Mouse (Mus musculus): Measurements from ENCODE around the gene Armcx4. TPM values are rescaled to one million over a fixed set of nuclear protein-coding genes. Genes with fewer than 3 reads are reported as not detected.

Armcx4 gene
- polyA plus RNA-seq (2014; fragmentation: Nextera tagmentation; extraction: Ambion mirVana) = 5.4 and 5.7 TPM in 2 replicates

- Histone ChIP-seq H3K27ac (peak within 1 kb of the TSS; percentile 93), H3K4me3 (replicated peaks; ENCODE audit: low read length) (peak within 1 kb of the TSS; percentile 56), H3K4me2 (replicated peaks) (peak within 1 kb of the TSS; percentile 55), H3K36me3 (replicated peaks; ENCODE audit: control insufficient read depth, insufficient read depth) (peaks cover 26% of the 10 kb centered on the region), H3K9ac (peak within 1 kb of the TSS; percentile 70), H3K4me1 (replicated peaks; ENCODE audit: control insufficient read depth, insufficient read depth, low read length) (peaks cover 8% of the 10 kb centered on the region; the same call in 1 of the 2 replicates), H3K27me3 (ENCODE audit: control insufficient read depth, insufficient read depth, low read length) (no peaks in the 10 kb centered on the region), H3K9me3 (ENCODE audit: control insufficient read depth, low read length) (no peaks in the 10 kb centered on the region)
- 16% methylated on average over 26 of the region's 33 CpGs for WGBS
- DNase-seq (ENCODE audit: low spot score) (peak; percentile 80), ATAC-seq (ENCODE audit: low FRiP score) (peak; percentile 97)
Observed at GRCm38 (mm10) chrX:134686267-134686666, at the start of gene Armcx4. Gene Armcx4, plus strand, starts transcription at chrX:134686519.

DNA sequence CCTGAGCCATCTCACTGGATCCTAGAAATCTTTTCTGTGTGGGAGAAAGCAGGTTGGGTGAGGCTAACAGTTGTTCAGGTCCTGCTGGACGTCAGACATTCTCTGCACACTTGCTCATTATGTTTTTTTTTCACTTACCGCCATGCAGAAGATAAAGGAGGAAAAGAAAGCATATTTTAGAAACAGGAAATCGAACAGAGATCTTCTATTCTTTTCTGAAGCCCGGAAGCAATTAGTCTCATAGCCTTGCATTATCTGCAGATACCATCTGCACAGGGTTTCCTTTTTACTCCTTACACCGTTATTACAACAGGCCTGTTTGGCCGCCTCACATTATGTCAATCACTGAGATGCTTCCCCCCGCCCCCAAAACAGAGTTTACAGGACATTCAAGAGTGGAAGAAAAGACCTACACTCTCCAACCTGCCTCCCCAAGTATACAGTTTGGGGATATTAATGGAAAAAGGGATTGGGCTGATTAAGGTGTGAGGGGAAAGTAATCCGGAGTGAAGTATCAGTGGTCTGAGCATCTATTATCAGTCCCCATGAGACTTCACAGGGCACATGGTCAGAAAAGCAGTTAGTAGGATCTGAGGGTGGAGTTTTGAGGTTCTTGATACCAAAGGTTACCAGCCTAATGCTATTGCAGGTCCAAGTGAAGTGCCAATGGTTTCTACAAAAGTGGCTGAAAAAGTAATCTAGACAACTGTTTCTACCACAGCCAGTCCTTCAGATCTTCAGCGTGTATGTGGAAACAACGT lies 45.1 kb upstream of the Armcx4 start:
- no peak for ATAC-seq (ENCODE audit: low FRiP score)
- H3K27ac ChIP-seq = no peak overlapping the region
- 72% methylated on average over 10 of the region's 10 CpGs for WGBS
- H3K4me1 ChIP-seq (replicated peaks; ENCODE audit: control insufficient read depth, insufficient read depth, low read length) = no peaks in the 10 kb centered on the region
- H3K9ac ChIP-seq = no peak overlapping the region
- H3K4me2 ChIP-seq (replicated peaks) = no peak overlapping the region
- H3K4me3 ChIP-seq (replicated peaks; ENCODE audit: low read length) = no peak overlapping the region
- no peaks in the 10 kb centered on the region for H3K9me3 ChIP-seq (ENCODE audit: control insufficient read depth, low read length)
- H3K36me3 ChIP-seq (replicated peaks; ENCODE audit: control insufficient read depth, insufficient read depth) = no peaks in the 10 kb centered on the region
- H3K27me3 ChIP-seq (ENCODE audit: control insufficient read depth, insufficient read depth, low read length) = no peaks in the 10 kb centered on the region
- no peak for DNase-seq (ENCODE audit: low spot score)

DNA sequence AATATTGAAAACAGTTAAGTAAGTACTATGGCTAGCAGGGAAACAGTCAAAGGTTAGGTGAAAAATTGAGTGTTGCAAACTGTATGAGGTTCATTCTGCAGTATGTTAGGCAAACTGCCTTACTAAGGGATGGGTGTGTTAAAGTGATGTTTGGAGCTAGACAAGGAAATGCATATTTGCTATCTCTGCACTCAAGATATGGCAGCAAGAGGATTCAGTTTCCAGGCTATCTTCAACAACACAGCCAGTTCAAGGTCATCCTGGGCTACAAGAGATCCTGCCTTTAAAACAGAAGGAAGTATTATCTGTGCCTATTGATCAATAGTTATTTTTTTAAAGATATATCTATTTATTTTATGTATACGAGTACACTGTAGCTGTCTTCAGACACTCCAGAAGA lies 40.0 kb upstream of the Armcx4 start:
- ATAC-seq (ENCODE audit: low FRiP score) (no peak), DNase-seq (ENCODE audit: low spot score) (no peak)
- Histone ChIP-seq H3K4me1 (replicated peaks; ENCODE audit: control insufficient read depth, insufficient read depth, low read length) (no peaks in the 10 kb centered on the region), H3K27me3 (ENCODE audit: control insufficient read depth, insufficient read depth, low read length) (no peaks in the 10 kb centered on the region), H3K36me3 (replicated peaks; ENCODE audit: control insufficient read depth, insufficient read depth) (no peaks in the 10 kb centered on the region), H3K4me3 (replicated peaks; ENCODE audit: low read length) (no peak overlapping the region), H3K9ac (no peak overlapping the region), H3K4me2 (replicated peaks) (no peak overlapping the region), H3K27ac (no peak overlapping the region), H3K9me3 (ENCODE audit: control insufficient read depth, low read length) (no peaks in the 10 kb centered on the region)
- WGBS = 96% methylated on average over 1 of the region's 1 CpGs

GRCm38 (mm10) chrX:134647421-134647820 lies 38.9 kb upstream of the Armcx4 start:
- 73% methylated on average over 8 of the region's 8 CpGs for WGBS
- no peaks in the 10 kb centered on the region for H3K27me3 ChIP-seq (ENCODE audit: control insufficient read depth, insufficient read depth, low read length)
- no peaks in the 10 kb centered on the region for H3K4me1 ChIP-seq (replicated peaks; ENCODE audit: control insufficient read depth, insufficient read depth, low read length)
- no peak overlapping the region for H3K4me3 ChIP-seq (replicated peaks; ENCODE audit: low read length)
- no peak overlapping the region for H3K4me2 ChIP-seq (replicated peaks)
- no peak overlapping the region for H3K9ac ChIP-seq
- H3K36me3 ChIP-seq (replicated peaks; ENCODE audit: control insufficient read depth, insufficient read depth) = no peaks in the 10 kb centered on the region
- ATAC-seq (ENCODE audit: low FRiP score) (no peak), DNase-seq (ENCODE audit: low spot score) (no peak)
- H3K27ac ChIP-seq = no peak overlapping the region
- H3K9me3 ChIP-seq (ENCODE audit: control insufficient read depth, low read length) = no peaks in the 10 kb centered on the region

- peak; percentile 90 for DNase-seq (ENCODE audit: low spot score)
- H3K36me3 ChIP-seq (replicated peaks; ENCODE audit: control insufficient read depth, insufficient read depth) = no peaks in the 10 kb centered on the region
- H3K27me3 ChIP-seq (ENCODE audit: control insufficient read depth, insufficient read depth, low read length) = no peaks in the 10 kb centered on the region
- no peak overlapping the region for H3K4me3 ChIP-seq (replicated peaks; ENCODE audit: low read length)
- no peaks in the 10 kb centered on the region for H3K9me3 ChIP-seq (ENCODE audit: control insufficient read depth, low read length)
- peak overlapping the region; percentile 38; the same call in 1 of the 2 replicates for H3K4me2 ChIP-seq (replicated peaks)
- no peaks in the 10 kb centered on the region for H3K4me1 ChIP-seq (replicated peaks; ENCODE audit: control insufficient read depth, insufficient read depth, low read length)
- ATAC-seq (ENCODE audit: low FRiP score) = peak; percentile 74
- H3K9ac ChIP-seq = no peak overlapping the region
- no peak overlapping the region for H3K27ac ChIP-seq
- 20% methylated on average over 11 of the region's 11 CpGs for WGBS
Observed at GRCm38 (mm10) chrX:134648031-134648692, 38.2 kb upstream of the Armcx4 start.

GRCm38 (mm10) chrX:134652061-134652460 lies 34.3 kb upstream of the Armcx4 start:
- Histone ChIP-seq H3K9me3 (ENCODE audit: control insufficient read depth, low read length) (no peaks in the 10 kb centered on the region), H3K27ac (no peak overlapping the region), H3K4me1 (replicated peaks; ENCODE audit: control insufficient read depth, insufficient read depth, low read length) (no peaks in the 10 kb centered on the region), H3K4me3 (replicated peaks; ENCODE audit: low read length) (no peak overlapping the region), H3K9ac (no peak overlapping the region), H3K4me2 (replicated peaks) (no peak overlapping the region), H3K36me3 (replicated peaks; ENCODE audit: control insufficient read depth, insufficient read depth) (no peaks in the 10 kb centered on the region), H3K27me3 (ENCODE audit: control insufficient read depth, insufficient read depth, low read length) (no peaks in the 10 kb centered on the region)
- ATAC-seq (ENCODE audit: low FRiP score) = no peak
- WGBS = 92% methylated on average over 1 of the region's 1 CpGs
- DNase-seq (ENCODE audit: low spot score) = no peak

GRCm38 (mm10) chrX:134661586-134661985 lies 24.7 kb upstream of the Armcx4 start:
- H3K4me3 ChIP-seq (replicated peaks; ENCODE audit: low read length) = no peak overlapping the region
- DNase-seq (ENCODE audit: low spot score) = no peak
- H3K27me3 ChIP-seq (ENCODE audit: control insufficient read depth, insufficient read depth, low read length) = no peaks in the 10 kb centered on the region
- no peak overlapping the region for H3K9ac ChIP-seq
- WGBS = 90% methylated on average over 5 of the region's 5 CpGs
- H3K4me1 ChIP-seq (replicated peaks; ENCODE audit: control insufficient read depth, insufficient read depth, low read length) = no peaks in the 10 kb centered on the region
- no peak overlapping the region for H3K4me2 ChIP-seq (replicated peaks)
- H3K9me3 ChIP-seq (ENCODE audit: control insufficient read depth, low read length) = no peaks in the 10 kb centered on the region
- H3K36me3 ChIP-seq (replicated peaks; ENCODE audit: control insufficient read depth, insufficient read depth) = no peaks in the 10 kb centered on the region
- no peak for ATAC-seq (ENCODE audit: low FRiP score)
- no peak overlapping the region for H3K27ac ChIP-seq

GRCm38 (mm10) chrX:134675022-134675421 lies 11.3 kb upstream of the Armcx4 start:
- 25% methylated on average over 5 of the region's 5 CpGs for WGBS
- no peaks in the 10 kb centered on the region for H3K27me3 ChIP-seq (ENCODE audit: control insufficient read depth, insufficient read depth, low read length)
- no peak overlapping the region for H3K4me3 ChIP-seq (replicated peaks; ENCODE audit: low read length)
- 0 out of 2 replicates have a peak, but pooled peaks cover 5% of the 10 kb centered on the region for H3K4me1 ChIP-seq (replicated peaks; ENCODE audit: control insufficient read depth, insufficient read depth, low read length)
- H3K9me3 ChIP-seq (ENCODE audit: control insufficient read depth, low read length) = no peaks in the 10 kb centered on the region
- DNase-seq (ENCODE audit: low spot score) = no peak
- ATAC-seq (ENCODE audit: low FRiP score) = no peak
- H3K36me3 ChIP-seq (replicated peaks; ENCODE audit: control insufficient read depth, insufficient read depth) = no peaks in the 10 kb centered on the region
- H3K4me2 ChIP-seq (replicated peaks) = no peak overlapping the region
- H3K9ac ChIP-seq = no peak overlapping the region
- H3K27ac ChIP-seq = no peak overlapping the region

GRCm38 (mm10) chrX:134675959-134676358 lies 10.4 kb upstream of the Armcx4 start:
- Histone ChIP-seq H3K9me3 (ENCODE audit: control insufficient read depth, low read length) (no peaks in the 10 kb centered on the region), H3K36me3 (replicated peaks; ENCODE audit: control insufficient read depth, insufficient read depth) (no peaks in the 10 kb centered on the region), H3K27ac (peak overlapping the region; percentile 9; the same call in 1 of the 2 replicates), H3K4me3 (replicated peaks; ENCODE audit: low read length) (no peak overlapping the region), H3K9ac (no peak overlapping the region), H3K4me2 (replicated peaks) (no peak overlapping the region), H3K4me1 (replicated peaks; ENCODE audit: control insufficient read depth, insufficient read depth, low read length) (0 out of 2 replicates have a peak, but pooled peaks cover 5% of the 10 kb centered on the region), H3K27me3 (ENCODE audit: control insufficient read depth, insufficient read depth, low read length) (no peaks in the 10 kb centered on the region)
- 32% methylated on average over 1 of the region's 1 CpGs for WGBS
- DNase-seq (ENCODE audit: low spot score) = no peak
- no peak for ATAC-seq (ENCODE audit: low FRiP score)

Data from hindbrain, embryonic 14.5 days (tissue).